Mouse (Mus musculus): ENCODE results near the gene Ppm1h.

DNA sequence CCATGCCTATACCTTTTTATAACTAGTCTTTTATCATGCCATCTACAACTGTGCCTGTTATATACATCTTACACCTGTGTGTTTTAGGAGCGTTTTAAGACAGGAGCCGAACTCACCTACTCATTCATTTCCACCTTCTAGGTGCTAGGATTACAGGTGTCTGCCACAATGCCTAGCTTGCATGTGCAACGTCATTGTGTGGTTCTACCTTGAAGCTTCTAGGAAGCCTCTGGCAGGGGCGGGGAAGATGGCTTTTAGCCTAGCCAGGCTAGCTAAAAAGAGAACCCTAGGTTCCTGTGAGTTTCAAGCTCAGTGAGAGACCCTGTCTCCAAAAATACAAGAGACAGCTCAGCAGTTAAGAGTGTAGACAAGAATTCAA lies 122.2 kb downstream of the Ppm1h start:
- TF ChIP-seq POLR2A (IDR thresholded peaks at IDR 0.05; ENCODE audit: borderline replicate concordance, extremely low read depth, insufficient read depth, insufficient read length, poor library complexity, severe bottlenecking) (no peak), CTCF (IDR thresholded peaks at IDR 0.05; ENCODE audit: borderline replicate concordance, extremely low read depth, insufficient read depth, insufficient read length) (no peak)

Data from brain, embryonic 14.5 days (tissue).